Mouse (Mus musculus) cortical plate, adult 2 months (tissue): ENCODE results near the gene Helz2.

Experiments
- CTCF ChIP-seq: fragments of 200-500 bp; IDR thresholded peaks from 2 replicates; pipeline ENCODE4 v1.5.1; 2011; ENCODE audit warnings: mild to moderate bottlenecking, control low read depth, low read length; ENCODE audit not compliant: insufficient read depth; ENCODE audit errors: extremely low read depth
- POLR2A ChIP-seq: fragments of 200-500 bp; IDR thresholded peaks from 2 replicates; pipeline ENCODE4 v1.6.1; 2011; ENCODE audit warnings: mild to moderate bottlenecking, low read length, control low read depth; ENCODE audit not compliant: insufficient read depth; ENCODE audit errors: extremely low read depth

DNA sequence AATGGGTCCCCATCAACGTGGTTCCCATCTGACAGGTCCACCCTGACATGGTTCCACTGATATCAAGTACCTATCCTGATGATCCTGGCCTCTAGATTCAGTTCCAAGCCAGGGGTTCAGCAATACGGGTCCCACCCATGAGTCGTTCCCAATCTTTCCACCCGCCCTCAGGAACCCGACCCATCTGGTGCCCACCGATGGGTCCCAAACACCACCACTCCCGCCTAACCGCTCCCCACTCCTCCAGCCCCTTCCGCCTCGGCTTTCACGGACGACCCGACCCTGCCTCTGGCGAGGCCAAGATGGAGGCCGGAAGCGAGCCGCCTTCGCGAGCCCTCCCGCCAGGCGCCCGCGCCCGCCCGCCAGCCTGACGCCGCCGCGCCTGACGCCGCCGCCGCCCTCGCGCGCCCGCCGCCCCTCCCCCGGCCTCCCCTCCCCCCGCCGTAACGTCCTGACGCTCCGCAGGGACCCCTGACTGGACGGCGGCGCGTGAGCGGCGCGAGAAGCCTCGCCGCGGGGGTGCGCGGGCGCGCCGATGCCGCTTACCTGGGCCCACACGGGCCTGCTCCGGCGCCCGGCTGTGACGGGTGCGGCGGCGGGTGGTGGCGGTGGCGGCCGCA lies 45.6 kb upstream of the Helz2 start:
- 0 out of 2 replicates have a peak, but pooled peaks have one; percentile 23 for TF ChIP-seq POLR2A
- no peak for TF ChIP-seq CTCF
